Comparison of ENCODE assay signal across 11 mouse cellular contexts in genomic region chr14:75178384-75178793, GRCm38 (mm10). TPM values are rescaled to one million over a fixed set of nuclear protein-coding genes. Genes with fewer than 3 reads are reported as not detected.
DNase-seq lines count a peak whose midpoint lies in the region; ATAC-seq and TF ChIP-seq lines count a peak whose summit lies in the region.
"Had no signal": no experiment of that assay in that cellular context is flagged by ENCODE, and none has a peak within 500 bp of the region (broad histone marks: within the 10 kb centered on the region; RNA-seq: fewer than 3 reads in every experiment).

No protein-coding gene starts in this region.

- H3K9me3 ChIP-seq in lung, embryonic 16.5 days (ENCODE audit: control insufficient read depth, low read length): no peaks in the 10 kb centered on the region
- no peaks in the 10 kb centered on the region for H3K9me3 ChIP-seq in stomach, embryonic 16.5 days (replicated peaks; ENCODE audit: control insufficient read depth, low read length)
- no peaks in the 10 kb centered on the region for H3K9me3 ChIP-seq in forebrain, embryonic 14.5 days (replicated peaks; ENCODE audit: control insufficient read depth, low read length)
- H3K9me3 ChIP-seq in midbrain, postnatal 0 days (ENCODE audit: low read length): no peaks in the 10 kb centered on the region
- H3K9me3 ChIP-seq: neural tube, embryonic 13.5 days had no signal

- H3K27ac ChIP-seq in gastrocnemius, adult 2 months: peak overlapping the region; percentile 51; the same call in 1 of the 2 replicates
- H3K27ac ChIP-seq in lung, embryonic 16.5 days (ENCODE audit: low read length): peak overlapping the region; percentile 77
- peak overlapping the region; percentile 43; the same call in 1 of the 2 replicates for H3K27ac ChIP-seq in stomach, embryonic 16.5 days (ENCODE audit: low read length)
- no peak overlapping the region for H3K27ac ChIP-seq in forebrain, embryonic 14.5 days (ENCODE audit: low read depth, low read length)
- H3K27ac ChIP-seq in midbrain, postnatal 0 days (ENCODE audit: low read depth, low read length): no peak overlapping the region
- H3K27ac ChIP-seq: neural tube, embryonic 13.5 days had no signal

- H3K27me3 ChIP-seq in lung, embryonic 16.5 days (ENCODE audit: control insufficient read depth, insufficient read depth, low read depth, low read length): no peaks in the 10 kb centered on the region
- no peaks in the 10 kb centered on the region for H3K27me3 ChIP-seq in stomach, embryonic 16.5 days (ENCODE audit: control insufficient read depth, insufficient read depth, low read length)
- H3K27me3 ChIP-seq in forebrain, embryonic 14.5 days (replicated peaks; ENCODE audit: control insufficient read depth, insufficient read depth, low read length): no peaks in the 10 kb centered on the region
- no peaks in the 10 kb centered on the region for H3K27me3 ChIP-seq in midbrain, postnatal 0 days (ENCODE audit: insufficient read depth, low read length)
- H3K27me3 ChIP-seq: neural tube, embryonic 13.5 days had no signal

- DNase-seq in gastrocnemius, adult 2 months: no peak
- no peak for DNase-seq in gastrocnemius, adult 18-20 months (ENCODE audit: low spot score)
- no peak for DNase-seq in forebrain, embryonic 14.5 days (ENCODE audit: low spot score)
- DNase-seq in midbrain, postnatal 0 days (ENCODE audit: low spot score): no peak
- no peak for DNase-seq in gastrocnemius, postnatal 10 days

- no peaks in the 10 kb centered on the region for H3K36me3 ChIP-seq in lung, embryonic 16.5 days (ENCODE audit: control insufficient read depth, insufficient read depth, low read length)
- no peaks in the 10 kb centered on the region for H3K36me3 ChIP-seq in stomach, embryonic 16.5 days (ENCODE audit: control insufficient read depth, insufficient read depth, low read length)
- no peaks in the 10 kb centered on the region for H3K36me3 ChIP-seq in forebrain, embryonic 14.5 days (ENCODE audit: control insufficient read depth, insufficient read depth, low read length)
- H3K36me3 ChIP-seq in midbrain, postnatal 0 days (ENCODE audit: insufficient read depth, low read length): no peaks in the 10 kb centered on the region
- H3K36me3 ChIP-seq: neural tube, embryonic 13.5 days had no signal

- peak overlapping the region; percentile 41 for H3K4me2 ChIP-seq in lung, embryonic 16.5 days (ENCODE audit: low read depth, low read length)
- H3K4me2 ChIP-seq in stomach, embryonic 16.5 days (ENCODE audit: low read depth, low read length): no peak overlapping the region
- H3K4me2 ChIP-seq in forebrain, embryonic 14.5 days (ENCODE audit: low read length): no peak overlapping the region
- no peak overlapping the region for H3K4me2 ChIP-seq in midbrain, postnatal 0 days (ENCODE audit: low read depth, low read length, poor library complexity, severe bottlenecking)
- H3K4me2 ChIP-seq: neural tube, embryonic 13.5 days had no signal

- intact Hi-C loops in gastrocnemius, adult 2 months (cut with DNase I): no loop called here

- H3K4me1 ChIP-seq in lung, embryonic 16.5 days (replicated peaks; ENCODE audit: control insufficient read depth, insufficient read depth, low read length): peaks cover 17% of the 10 kb centered on the region
- no peaks in the 10 kb centered on the region for H3K4me1 ChIP-seq in stomach, embryonic 16.5 days (ENCODE audit: control insufficient read depth, insufficient read depth, low read length)
- no peaks in the 10 kb centered on the region for H3K4me1 ChIP-seq in forebrain, embryonic 14.5 days (ENCODE audit: control insufficient read depth, insufficient read depth, low read length)
- no peaks in the 10 kb centered on the region for H3K4me1 ChIP-seq in midbrain, postnatal 0 days (ENCODE audit: insufficient read depth, low read length)
- H3K4me1 ChIP-seq: neural tube, embryonic 13.5 days had no signal

- H3K4me3 ChIP-seq in gastrocnemius, adult 2 months: peak overlapping the region; percentile 60
- H3K4me3 ChIP-seq in lung, embryonic 16.5 days (ENCODE audit: low read length): peak overlapping the region; percentile 22
- peak overlapping the region; percentile 19; the same call in 1 of the 2 replicates for H3K4me3 ChIP-seq in stomach, embryonic 16.5 days (replicated peaks; ENCODE audit: low read length)
- H3K4me3 ChIP-seq in forebrain, embryonic 14.5 days (ENCODE audit: low read depth, low read length): no peak overlapping the region
- H3K4me3 ChIP-seq in midbrain, postnatal 0 days (ENCODE audit: low read depth, low read length): no peak overlapping the region
- H3K4me3 ChIP-seq: neural tube, embryonic 13.5 days had no signal

- 42% methylated on average over 14 of the region's 14 CpGs for whole genome bisulfite sequencing in lung, embryonic 16.5 days
- WGBS in stomach, embryonic 16.5 days: 75% methylated on average over 14 of the region's 14 CpGs
- WGBS in forebrain, embryonic 14.5 days: 86% methylated on average over 14 of the region's 14 CpGs
- 84% methylated on average over 14 of the region's 14 CpGs for WGBS in midbrain, postnatal 0 days

- no peak for TF ChIP-seq CTCF in gastrocnemius, adult 2 months (IDR thresholded peaks at IDR 0.05)
- no peak for TF ChIP-seq CTCF in midbrain, postnatal 0 days (IDR thresholded peaks at IDR 0.05)

- ATAC-seq in common myeloid progenitor, adult 5-6 weeks (replicated peaks; ENCODE audit: low read depth, poor library complexity, severe bottlenecking): peak; percentile 15; the same call in 1 of the 2 replicates
- peak; percentile 60 for ATAC-seq in lung, embryonic 16.5 days (ENCODE audit: low read depth)
- 0 out of 2 replicates have a peak, but pooled peaks have one; percentile 19 for ATAC-seq in stomach, embryonic 16.5 days (ENCODE audit: insufficient read depth, low FRiP score)
- ATAC-seq in forebrain, embryonic 14.5 days: no peak
- ATAC-seq in midbrain, postnatal 0 days (ENCODE audit: low FRiP score): no peak

- no peak overlapping the region for H3K9ac ChIP-seq in lung, embryonic 16.5 days (ENCODE audit: low read length)
- 0 out of 2 replicates have a peak overlapping the region, but pooled peaks have one; percentile 5 for H3K9ac ChIP-seq in stomach, embryonic 16.5 days (ENCODE audit: low read length)
- H3K9ac ChIP-seq in forebrain, embryonic 14.5 days (ENCODE audit: low read length): no peak overlapping the region
- H3K9ac ChIP-seq in midbrain, postnatal 0 days (replicated peaks; ENCODE audit: low read length, poor library complexity, severe bottlenecking): no peak overlapping the region
- H3K9ac ChIP-seq: neural tube, embryonic 13.5 days had no signal

RNA-seq across cellular contexts. Expression of gene Lcp1, which starts 47.5 kb away (rescaled TPM):
- 1 to 10 TPM; 1.7 to 2.3 TPM for total RNA-seq in gastrocnemius, adult 2 months (2021)
- total RNA-seq in gastrocnemius, adult 18-20 months (2021): 1 to 10 TPM; 1.6 to 2.9 TPM
- total RNA-seq in common myeloid progenitor, adult 5-6 weeks (2017): 244 and 283 TPM in 2 replicates
- polyA plus RNA-seq in lung, embryonic 16.5 days (2015; fragmentation: Nextera tagmentation; extraction: Ambion mirVana): 74.8 and 77.7 TPM in 2 replicates
- polyA plus RNA-seq in stomach, embryonic 16.5 days (2015; fragmentation: Nextera tagmentation; extraction: Ambion mirVana): 64.9 and 65.3 TPM in 2 replicates
- polyA plus RNA-seq in forebrain, embryonic 14.5 days (2014; fragmentation: Nextera tagmentation; extraction: Ambion mirVana): 13.0 and 16.5 TPM in 2 replicates
- 6.9 and 12.3 TPM in 2 replicates for total RNA-seq in midbrain, postnatal 0 days (2014; rRNA removed)
- 7.5 and 7.8 TPM in 2 replicates for polyA plus RNA-seq in midbrain, postnatal 0 days (2015; fragmentation: Nextera tagmentation; extraction: Ambion mirVana)
- total RNA-seq in gastrocnemius, postnatal 10 days (2021): 10 to 100 TPM; 10.0 to 19.9 TPM

RNA-seq across cellular contexts. Expression of gene Lrrc63, which starts 47.7 kb away (rescaled TPM):
- total RNA-seq in gastrocnemius, adult 2 months (2021): not detected
- total RNA-seq in gastrocnemius, adult 18-20 months (2021): not detected
- total RNA-seq in common myeloid progenitor, adult 5-6 weeks (2017): not detected in 2 replicates
- polyA plus RNA-seq in lung, embryonic 16.5 days (2015; fragmentation: Nextera tagmentation; extraction: Ambion mirVana): 0.14 and 0.19 TPM in 2 replicates
- not detected in 2 replicates for polyA plus RNA-seq in stomach, embryonic 16.5 days (2015; fragmentation: Nextera tagmentation; extraction: Ambion mirVana)
- 0.09 TPM in 1 of 2 replicates, not detected in the other for polyA plus RNA-seq in forebrain, embryonic 14.5 days (2014; fragmentation: Nextera tagmentation; extraction: Ambion mirVana)
- not detected in 2 replicates for total RNA-seq in midbrain, postnatal 0 days (2014; rRNA removed)
- 0.06 TPM in 1 of 2 replicates, not detected in the other for polyA plus RNA-seq in midbrain, postnatal 0 days (2015; fragmentation: Nextera tagmentation; extraction: Ambion mirVana)
- not detected for total RNA-seq in gastrocnemius, postnatal 10 days (2021)
- total RNA-seq: layer of hippocampus, postnatal 25 days had no signal
- polyA plus RNA-seq: C2C12; neural tube, embryonic 13.5 days had no signal

Comparison
In these comparisons a context has a peak if more than half of its experiments do, and no peak if none do; other contexts are left out.
1. H3K27ac ChIP-seq: peak in gastrocnemius, adult 2 months (single experiment), lung, embryonic 16.5 days (single experiment) and stomach, embryonic 16.5 days (single experiment); none in forebrain, embryonic 14.5 days (single experiment) and midbrain, postnatal 0 days (single experiment).
2. H3K4me3 ChIP-seq: peak in gastrocnemius, adult 2 months (single experiment), lung, embryonic 16.5 days (single experiment) and stomach, embryonic 16.5 days (single experiment); none in forebrain, embryonic 14.5 days (single experiment) and midbrain, postnatal 0 days (single experiment).
3. ATAC-seq: peak in common myeloid progenitor, adult 5-6 weeks (single experiment), lung, embryonic 16.5 days (single experiment) and stomach, embryonic 16.5 days (single experiment); none in forebrain, embryonic 14.5 days (single experiment) and midbrain, postnatal 0 days (single experiment).
4. RNA of gene Lcp1, which starts 47.5 kb away (total RNA-seq): 244 to 283 TPM in common myeloid progenitor, adult 5-6 weeks; 10.0 to 19.9 TPM in gastrocnemius, postnatal 10 days, 6.9 to 12.3 TPM in midbrain, postnatal 0 days, 1.6 to 2.9 TPM in gastrocnemius, adult 18-20 months and 1.7 to 2.3 TPM in gastrocnemius, adult 2 months; every median in the first group is over 10 times any median in the second.